Mouse (Mus musculus) kidney, adult 2 months (tissue): ENCODE measurements at regions not wholly inside any gene's neighbourhood (a gene's known extent, or its start where the extent isn't known, plus 50 kb on each side); places are given as distances from the start of the nearest gene placed in this dataset.

Experiments used
- CTCF ChIP-seq: fragments of 200-500 bp; conservative IDR thresholded peaks from 2 replicates; pipeline ENCODE4 v1.5.1; 2011; ENCODE audit warnings: low read depth, mild to moderate bottlenecking, control low read depth, low read length, moderate library complexity, mixed read lengths; ENCODE audit not compliant: insufficient read depth, insufficient read length
- POLR2A ChIP-seq: fragments of 200-500 bp; IDR thresholded peaks from one replicate; pipeline ENCODE4 v1.6.1; 2011; ENCODE audit warnings: low read depth, low read length, control low read depth

DNA sequence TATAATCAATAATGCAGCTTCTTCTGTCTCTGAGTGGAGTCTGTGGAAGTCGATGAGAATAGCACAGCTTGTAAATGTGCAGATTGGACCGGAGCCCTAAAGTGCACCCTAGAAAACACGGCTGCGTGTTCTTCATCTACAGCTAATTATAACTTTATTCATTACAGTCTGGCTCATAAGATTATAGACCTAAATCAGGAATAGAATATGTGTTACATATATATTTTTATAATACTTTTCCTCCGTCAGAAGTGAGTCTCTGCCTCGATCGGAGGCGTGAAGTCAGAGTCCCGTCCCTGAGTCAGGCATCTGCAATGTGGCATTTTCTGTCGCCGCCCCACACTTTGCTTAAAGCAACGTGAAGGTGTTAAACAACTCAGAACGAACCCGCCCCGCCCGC is 288.7 kb upstream of the 4930535I16Rik start:
- TF ChIP-seq CTCF (no peak), POLR2A (no peak)
